Mouse (Mus musculus) liver, embryonic 16.5 days (tissue): ENCODE results near the gene Tmem14a. TPM values are rescaled to one million over a fixed set of nuclear protein-coding genes. Genes with fewer than 3 reads are reported as not detected.

Experiments
- ATAC-seq: fragments of 200-750 bp; cut with Nextera tagmentation; 2 replicates; pipeline ENCODE4 v1.8.0; 2017; ENCODE audit warnings: low read depth, mild to moderate bottlenecking, moderate number of reproducible peaks, moderate library complexity
- H3K27ac ChIP-seq: fragments of 300-500 bp; sonication (generic); 2 replicates; pipeline ENCODE4 v1.5.1; 2014; ENCODE audit warnings: mild to moderate bottlenecking, low read length
- H3K27me3 ChIP-seq: fragments of 300-500 bp; sonication (generic); 2 replicates; pipeline ENCODE4 v1.6.1; 2014; ENCODE audit warnings: low read depth, low read length, mixed read lengths; ENCODE audit not compliant: control insufficient read depth, insufficient read depth
- H3K36me3 ChIP-seq: fragments of 300-500 bp; sonication (generic); 2 replicates; pipeline ENCODE4 v1.6.1; 2014; ENCODE audit warnings: mild to moderate bottlenecking; ENCODE audit not compliant: control insufficient read depth, insufficient read depth
- H3K4me1 ChIP-seq: fragments of 300-500 bp; sonication (generic); 2 replicates; pipeline ENCODE4 v1.6.1; 2014; ENCODE audit warnings: low read depth, low read length, mixed read lengths; ENCODE audit not compliant: control insufficient read depth
- H3K4me2 ChIP-seq: fragments of 300-500 bp; sonication (generic); 2 replicates; pipeline ENCODE4 v1.6.1; 2014; ENCODE audit warnings: low read depth, low read length, mixed read lengths
- H3K4me3 ChIP-seq: fragments of 300-500 bp; sonication (generic); 2 replicates; pipeline ENCODE4 v1.5.1; 2014; ENCODE audit warnings: low read depth, mild to moderate bottlenecking, low read length
- H3K9ac ChIP-seq: fragments of 300-500 bp; sonication (generic); 2 replicates; pipeline ENCODE4 v1.6.1; 2014; ENCODE audit warnings: low read depth, low read length
- H3K9me3 ChIP-seq: fragments of 300-500 bp; sonication (generic); replicated peaks from 2 replicates; pipeline ENCODE4 v1.6.1; 2016; ENCODE audit warnings: low read length; ENCODE audit not compliant: control insufficient read depth
- WGBS: fragments of 180-500 bp; shearing (Covaris S2); extraction: QIAGEN DNeasy Blood & Tissue Kit; methylation state at CpG from one replicate; pipeline ENCODE4 v1.1.7; 2014; ENCODE audit not compliant: insufficient replicate concordance; 5-methylcytosine and 5-hydroxymethylcytosine counted together
- polyA plus RNA-seq: library from polyadenylated mRNA; unstranded; fragments of >200 nt; fragmentation: Nextera tagmentation; extraction: Ambion mirVana; gene quantifications from 2 replicates; pipeline ENCODE4 v1.2.1, GENCODE M21; 2015

Gene Tmem14a
- polyA plus RNA-seq, 1 experiment from 2014 or later, result 3.0 TPM

DNA sequence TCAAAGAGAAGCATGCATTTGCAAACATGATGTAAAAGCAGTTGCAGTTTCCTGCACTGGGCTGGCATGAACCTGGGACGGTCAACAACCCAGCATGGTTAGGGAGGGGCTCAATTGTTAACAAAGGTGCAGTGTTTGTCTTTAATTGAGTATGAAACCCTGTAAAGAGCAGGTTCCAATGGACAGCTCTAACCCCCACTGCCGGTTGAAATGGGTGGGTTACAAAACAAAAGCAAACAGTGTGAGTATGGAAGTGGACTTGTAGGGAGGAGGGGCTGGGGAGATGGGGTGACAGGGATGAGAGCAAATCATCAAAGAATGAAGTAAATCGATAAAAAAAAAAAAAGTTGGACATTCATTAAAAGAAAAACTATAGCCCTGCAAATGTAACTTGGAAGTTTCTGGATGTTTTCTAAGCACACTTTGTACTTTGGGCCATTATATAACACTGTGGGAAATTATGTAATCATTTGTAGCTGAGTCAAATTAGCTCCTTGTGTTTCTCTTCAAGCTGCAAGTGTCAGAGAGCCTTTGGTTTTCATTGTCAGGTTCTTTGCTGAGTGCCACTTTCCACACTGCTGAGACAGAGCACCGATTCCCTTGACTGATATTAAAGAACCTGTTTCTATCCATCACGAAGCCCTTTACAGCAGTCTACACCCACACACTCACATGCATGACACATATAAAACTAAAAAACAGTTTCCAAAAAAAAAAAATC lies 13.5 kb downstream of the Tmem14a start:
- Histone ChIP-seq H3K27ac (peak overlapping the region; percentile 75), H3K9me3 (no peaks in the 10 kb centered on the region), H3K36me3 (no peaks in the 10 kb centered on the region), H3K27me3 (no peaks in the 10 kb centered on the region), H3K9ac (no peak overlapping the region), H3K4me2 (no peak overlapping the region), H3K4me3 (no peak overlapping the region), H3K4me1 (peaks cover 2% of the 10 kb centered on the region; the same call in 1 of the 2 replicates)
- WGBS, result 53% methylated on average over 5 of the region's 5 CpGs
- ATAC-seq, result peak; percentile 90

DNA sequence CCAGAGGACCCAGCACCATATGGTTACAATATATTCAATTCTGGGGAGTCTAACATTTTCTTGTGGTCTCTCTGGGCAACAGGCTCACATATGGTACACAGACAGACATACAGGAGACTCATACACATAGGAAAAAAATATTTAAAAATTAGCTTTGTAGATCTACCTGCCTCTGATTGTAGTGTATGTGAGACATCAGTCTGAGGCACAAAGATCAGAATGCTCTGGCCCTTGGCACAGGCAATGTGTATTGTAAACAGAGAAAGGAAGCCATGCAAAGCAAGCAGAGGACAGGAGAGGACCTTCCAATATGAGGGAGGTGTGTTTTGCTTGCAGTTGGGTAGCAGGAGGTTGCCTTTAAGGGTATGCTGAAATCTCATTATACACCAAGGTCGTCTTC lies 14.1 kb downstream of the Tmem14a start:
- Histone ChIP-seq H3K4me1 (peaks cover 2% of the 10 kb centered on the region; the same call in 1 of the 2 replicates), H3K4me2 (no peak overlapping the region), H3K4me3 (no peak overlapping the region), H3K27ac (peak overlapping the region; percentile 75), H3K9me3 (no peaks in the 10 kb centered on the region), H3K36me3 (no peaks in the 10 kb centered on the region), H3K27me3 (no peaks in the 10 kb centered on the region), H3K9ac (no peak overlapping the region)
- no peak for ATAC-seq
- WGBS, result 60% methylated on average over 1 of the region's 1 CpGs

DNA sequence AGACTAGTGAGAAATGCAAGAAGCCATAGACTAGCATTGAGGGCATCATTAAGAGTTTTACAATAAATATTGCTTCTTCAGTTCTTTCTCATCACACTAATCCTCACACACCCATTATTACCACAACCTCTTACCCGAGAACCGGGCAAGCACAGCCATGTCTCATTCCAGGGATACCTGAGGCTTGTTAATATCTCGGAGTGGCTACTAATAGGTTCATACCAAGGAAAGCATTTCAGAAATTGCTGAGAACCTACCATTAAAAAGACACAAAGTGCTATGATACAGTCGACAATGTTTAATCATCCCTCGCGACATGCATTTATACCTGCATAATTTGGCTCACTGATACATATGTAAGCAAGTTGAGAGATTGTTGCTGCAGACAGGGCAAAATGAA lies 17.0 kb downstream of the Tmem14a start:
- H3K27ac ChIP-seq, result no peak overlapping the region
- H3K9ac ChIP-seq, result no peak overlapping the region
- no peaks in the 10 kb centered on the region for H3K27me3 ChIP-seq
- H3K4me2 ChIP-seq, result no peak overlapping the region
- H3K36me3 ChIP-seq, result no peaks in the 10 kb centered on the region
- WGBS, result 75% methylated on average over 6 of the region's 6 CpGs
- peaks cover 2% of the 10 kb centered on the region; the same call in 1 of the 2 replicates for H3K4me1 ChIP-seq
- no peaks in the 10 kb centered on the region for H3K9me3 ChIP-seq
- ATAC-seq, result no peak
- H3K4me3 ChIP-seq, result no peak overlapping the region

DNA sequence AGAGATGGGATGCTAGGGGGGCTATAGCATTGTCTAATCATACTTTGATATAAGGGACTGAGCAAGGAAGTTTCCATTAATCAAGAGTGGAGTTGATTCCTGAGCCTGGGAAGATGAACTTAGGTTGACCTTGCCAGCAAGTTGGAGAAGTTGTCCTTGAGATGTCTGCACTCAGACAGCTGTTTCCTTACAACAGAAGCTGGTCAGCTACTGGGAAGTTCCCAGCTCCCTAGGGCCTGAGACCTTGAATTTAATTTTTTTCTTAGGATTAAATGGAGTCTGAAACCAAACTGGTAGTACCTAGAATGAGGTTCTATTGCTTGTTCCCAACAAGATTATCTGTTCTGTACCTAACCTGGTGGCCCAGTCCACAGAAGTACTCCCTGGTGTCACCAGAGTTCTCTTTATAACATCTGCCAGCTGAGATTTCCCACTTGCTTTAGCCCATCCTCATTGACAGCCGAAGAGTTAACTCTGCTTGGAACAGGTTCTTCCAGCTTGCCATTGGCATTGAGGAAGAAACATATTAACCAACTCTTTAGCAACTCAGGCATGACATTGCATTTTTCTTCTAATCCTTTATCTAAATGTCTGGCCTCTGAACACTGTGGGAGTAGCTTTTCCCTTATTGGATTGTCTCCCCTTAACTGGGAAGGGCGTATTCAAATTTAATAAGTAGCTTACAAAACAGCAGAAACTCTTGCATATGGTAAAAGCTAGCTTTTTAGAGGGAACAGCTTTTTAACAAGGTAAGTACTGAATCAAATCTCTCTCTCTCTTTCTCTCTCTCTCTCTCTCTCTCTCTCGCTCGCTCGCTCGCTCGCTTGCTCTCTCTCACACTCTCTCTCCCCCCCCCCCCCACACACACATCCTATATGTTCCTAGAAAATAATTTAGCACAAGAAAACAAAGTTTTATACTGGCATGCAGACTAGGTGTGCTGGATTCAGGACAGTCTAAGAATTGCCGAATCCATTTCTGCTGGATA lies 21.8 kb downstream of the Tmem14a start, which contains the start of gene Gsta3:
Gsta3 (plus strand) TSS at position 679 of the 988 bp plus-strand sequence.
- WGBS, result 73% methylated on average over 8 of the region's 8 CpGs
- Histone ChIP-seq H3K4me1 (no peaks in the 10 kb centered on the region), H3K9ac (peak within 1 kb of the TSS; percentile 29; the same call in 1 of the 2 replicates), H3K27me3 (no peaks in the 10 kb centered on the region), H3K36me3 (no peaks in the 10 kb centered on the region), H3K27ac (peak within 1 kb of the TSS; percentile 37), H3K9me3 (no peaks in the 10 kb centered on the region), H3K4me2 (peak within 1 kb of the TSS; percentile 28; the same call in 1 of the 2 replicates), H3K4me3 (peak within 1 kb of the TSS; percentile 46)
- peak; percentile 85 for ATAC-seq

DNA sequence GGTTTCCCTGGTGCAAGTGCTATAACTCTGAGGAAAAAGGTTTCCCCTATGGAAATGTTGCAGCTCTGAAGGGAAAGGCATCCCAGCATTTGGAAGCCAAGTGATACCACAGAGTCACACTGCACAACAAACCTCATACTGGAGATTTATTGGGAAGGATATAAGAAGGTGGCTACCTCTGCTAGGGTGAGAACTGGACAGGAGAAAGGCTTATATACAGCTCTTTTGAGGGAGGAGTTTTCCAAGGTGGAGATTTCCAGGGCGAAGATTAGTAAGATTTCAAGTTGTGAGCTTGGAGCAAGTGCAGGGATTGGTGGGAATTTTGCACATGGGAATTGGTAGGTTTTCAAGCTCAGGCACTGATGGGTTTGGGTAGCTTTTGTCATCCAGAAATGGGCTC lies 22.7 kb downstream of the Tmem14a start:
- H3K36me3 ChIP-seq, result no peaks in the 10 kb centered on the region
- peak overlapping the region; percentile 37 for H3K27ac ChIP-seq
- peak overlapping the region; percentile 29; the same call in 1 of the 2 replicates for H3K9ac ChIP-seq
- H3K4me2 ChIP-seq, result peak overlapping the region; percentile 28; the same call in 1 of the 2 replicates
- peak overlapping the region; percentile 46 for H3K4me3 ChIP-seq
- WGBS, result 35% methylated on average over 1 of the region's 1 CpGs
- H3K4me1 ChIP-seq, result no peaks in the 10 kb centered on the region
- no peaks in the 10 kb centered on the region for H3K9me3 ChIP-seq
- H3K27me3 ChIP-seq, result no peaks in the 10 kb centered on the region
- ATAC-seq, result no peak

DNA sequence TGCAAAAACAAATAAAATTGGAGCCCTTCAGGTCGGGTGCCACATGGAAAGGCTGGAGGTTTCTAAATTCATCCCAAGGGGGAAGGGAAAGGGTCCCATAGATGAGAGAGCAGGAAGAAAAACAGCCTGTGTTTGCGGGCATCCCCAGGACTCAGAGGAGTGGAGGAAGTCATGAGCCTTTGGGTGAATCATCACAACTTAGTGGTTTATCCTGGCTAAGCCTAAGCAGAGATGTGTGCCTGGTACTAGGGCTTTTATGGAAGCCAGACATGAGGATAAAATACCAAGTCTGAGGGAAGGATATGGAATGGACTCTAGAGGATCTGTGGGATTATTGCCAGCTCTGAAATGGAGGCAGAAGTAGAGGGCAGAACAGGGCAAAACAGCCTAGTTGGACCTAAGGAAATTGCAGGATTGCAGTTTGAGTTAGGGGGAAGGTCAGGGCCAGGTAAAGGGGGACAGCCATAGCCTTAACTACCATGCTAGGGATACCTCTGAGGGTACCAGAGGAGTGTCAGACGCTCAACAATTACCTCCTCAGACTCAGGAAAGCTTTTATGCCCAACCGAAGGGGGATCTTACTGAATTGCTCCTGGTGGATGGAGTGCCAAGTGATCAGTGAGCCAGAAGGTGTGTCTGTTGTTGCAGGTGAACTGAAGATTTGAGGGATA lies 26.1 kb downstream of the Tmem14a start:
- Histone ChIP-seq H3K4me2 (peak overlapping the region; percentile 51; the same call in 1 of the 2 replicates), H3K27me3 (no peaks in the 10 kb centered on the region), H3K4me1 (no peaks in the 10 kb centered on the region; the same call in 1 of the 2 replicates), H3K27ac (no peak overlapping the region), H3K9ac (no peak overlapping the region), H3K36me3 (no peaks in the 10 kb centered on the region), H3K4me3 (no peak overlapping the region), H3K9me3 (no peaks in the 10 kb centered on the region)
- 45% methylated on average over 4 of the region's 4 CpGs for WGBS
- ATAC-seq, result no peak

DNA sequence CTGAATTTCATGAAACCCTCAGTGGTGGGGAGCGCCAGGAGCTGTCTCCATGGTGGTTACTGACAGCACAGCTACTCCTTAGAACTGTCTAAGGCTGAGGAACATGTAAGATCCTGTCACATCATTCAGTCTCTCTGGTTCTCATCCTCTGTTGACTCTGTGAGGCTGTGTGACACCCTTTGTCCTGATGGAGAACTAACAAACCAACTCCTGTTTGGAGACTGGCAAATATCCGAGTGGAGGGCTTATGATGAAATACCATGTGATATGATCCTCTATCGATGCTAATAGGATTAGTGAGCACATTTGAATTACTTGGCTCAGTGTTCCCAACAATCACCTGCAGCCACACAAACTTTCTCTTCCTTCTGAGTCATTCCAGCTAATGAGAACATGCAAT lies 27.8 kb downstream of the Tmem14a start:
- ATAC-seq, result no peak; the same call in 1 of the 2 replicates
- Histone ChIP-seq H3K4me2 (no peak overlapping the region), H3K36me3 (no peaks in the 10 kb centered on the region), H3K9me3 (no peaks in the 10 kb centered on the region), H3K27me3 (no peaks in the 10 kb centered on the region), H3K4me1 (no peaks in the 10 kb centered on the region; the same call in 1 of the 2 replicates), H3K4me3 (no peak overlapping the region), H3K9ac (no peak overlapping the region), H3K27ac (no peak overlapping the region)
- 60% methylated on average over 3 of the region's 3 CpGs for WGBS

DNA sequence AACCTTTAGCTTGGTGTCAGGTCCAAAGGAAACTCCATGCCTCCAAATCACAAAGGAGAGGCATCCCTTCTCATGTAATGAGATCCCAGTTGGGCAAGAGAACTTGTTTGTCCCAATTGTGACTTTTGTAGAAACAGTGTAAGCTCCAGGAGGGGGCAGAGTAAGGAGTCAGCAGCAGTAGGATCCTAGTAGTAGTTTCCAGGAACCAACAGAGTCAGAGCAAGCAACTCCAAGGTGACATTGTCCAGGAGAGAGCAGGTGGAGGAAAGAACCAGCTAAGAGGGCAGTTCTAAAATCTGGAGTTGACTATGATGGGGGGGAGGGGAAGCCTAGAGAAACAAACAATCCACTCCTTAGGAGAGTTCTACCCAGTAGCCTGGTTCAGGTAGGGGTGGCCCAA lies 29.5 kb downstream of the Tmem14a start:
- no peak for ATAC-seq
- no peaks in the 10 kb centered on the region for H3K27me3 ChIP-seq
- H3K27ac ChIP-seq, result no peak overlapping the region
- no peak overlapping the region for H3K9ac ChIP-seq
- H3K4me3 ChIP-seq, result no peak overlapping the region
- H3K4me1 ChIP-seq, result no peaks in the 10 kb centered on the region; the same call in none of the 2 replicates
- no peak overlapping the region for H3K4me2 ChIP-seq
- H3K9me3 ChIP-seq, result no peaks in the 10 kb centered on the region
- no peaks in the 10 kb centered on the region for H3K36me3 ChIP-seq
